Mouse (Mus musculus) lung, embryonic 14.5 days (tissue): ENCODE measurements around the gene Snx10. TPM values are rescaled to one million over a fixed set of nuclear protein-coding genes. Genes with fewer than 3 reads are reported as not detected.

Source experiments
- ATAC-seq: fragments of 200-750 bp; cut with Nextera tagmentation; 2 replicates; pipeline ENCODE4 v1.8.0; 2017; ENCODE audit warnings: mild to moderate bottlenecking, moderate TSS enrichment, moderate library complexity; ENCODE audit not compliant: insufficient read depth
- DNase-seq: peaks from one replicate; pipeline ENCODE4 v3.0.0-alpha.2; 2015
- H3K27ac ChIP-seq: fragments of 300-500 bp; sonication (generic); 2 replicates; pipeline ENCODE4 v1.5.1; 2014; ENCODE audit warnings: low read depth, mild to moderate bottlenecking, moderate library complexity
- H3K27me3 ChIP-seq: fragments of 300-500 bp; sonication (generic); 2 replicates; pipeline ENCODE4 v1.6.1; 2014; ENCODE audit warnings: low read length, control low read depth; ENCODE audit not compliant: insufficient read depth
- H3K36me3 ChIP-seq: fragments of 300-500 bp; sonication (generic); 2 replicates; pipeline ENCODE4 v1.6.1; 2014; ENCODE audit warnings: control low read depth; ENCODE audit not compliant: insufficient read depth
- H3K4me1 ChIP-seq: fragments of 300-500 bp; sonication (generic); 2 replicates; pipeline ENCODE4 v1.6.1; 2014; ENCODE audit warnings: antibody characterized with exemption, control low read depth; ENCODE audit not compliant: insufficient read depth
- H3K4me2 ChIP-seq: fragments of 300-500 bp; sonication (generic); 2 replicates; pipeline ENCODE4 v1.6.1; 2014; ENCODE audit warnings: mild to moderate bottlenecking
- H3K4me3 ChIP-seq: fragments of 300-500 bp; sonication (generic); 2 replicates; pipeline ENCODE4 v1.5.1; 2014; ENCODE audit warnings: low read depth, low read length
- H3K9ac ChIP-seq: fragments of 300-500 bp; sonication (generic); 2 replicates; pipeline ENCODE4 v1.6.1; 2014
- H3K9me3 ChIP-seq: fragments of 300-500 bp; sonication (generic); 2 replicates; pipeline ENCODE4 v1.6.1; 2016; ENCODE audit warnings: low read depth, low read length, control low read depth
- CTCF ChIP-seq: IDR thresholded peaks from 2 replicates; pipeline ENCODE4 v1.5.1; 2016; ENCODE audit warnings: antibody characterized with exemption, low read depth
- WGBS: fragments of 180-500 bp; shearing (Covaris S2); extraction: QIAGEN DNeasy Blood & Tissue Kit; methylation state at CpG from one replicate; pipeline ENCODE4 v1.1.7; 2014; 5-methylcytosine and 5-hydroxymethylcytosine counted together
- polyA plus RNA-seq: library from polyadenylated mRNA; unstranded; fragments of >200 nt; fragmentation: Nextera tagmentation; extraction: Ambion mirVana; gene quantifications from 2 replicates; pipeline ENCODE4 v1.2.1, GENCODE M21; 2014

Gene Snx10
- polyA plus RNA-seq, 1 experiment from 2014 or later, result 11.3 TPM

GRCm38 (mm10) chr6:51598058-51598457, 74.4 kb downstream of the Snx10 start:
- Histone ChIP-seq H3K4me2 (no peak overlapping the region), H3K27ac (no peak overlapping the region), H3K9ac (no peak overlapping the region), H3K36me3 (no peaks in the 10 kb centered on the region), H3K9me3 (no peaks in the 10 kb centered on the region), H3K4me1 (no peaks in the 10 kb centered on the region; the same call in 1 of the 2 replicates), H3K4me3 (no peak overlapping the region), H3K27me3 (no peaks in the 10 kb centered on the region)
- TF ChIP-seq CTCF, result no peak
- DNase-seq (no peak), ATAC-seq (no peak)
- 80% methylated on average over 7 of the region's 7 CpGs for WGBS

- H3K9ac ChIP-seq, result no peak overlapping the region
- H3K36me3 ChIP-seq, result no peaks in the 10 kb centered on the region
- ATAC-seq (no peak), DNase-seq (no peak)
- H3K4me2 ChIP-seq, result no peak overlapping the region
- WGBS, result 70% methylated on average over 9 of the region's 9 CpGs
- H3K27ac ChIP-seq, result no peak overlapping the region
- no peak for TF ChIP-seq CTCF
- H3K9me3 ChIP-seq, result no peaks in the 10 kb centered on the region
- no peaks in the 10 kb centered on the region for H3K27me3 ChIP-seq
- no peak overlapping the region for H3K4me3 ChIP-seq
- H3K4me1 ChIP-seq, result no peaks in the 10 kb centered on the region; the same call in 1 of the 2 replicates
Observed at GRCm38 (mm10) chr6:51600412-51600811, 76.7 kb downstream of the Snx10 start.

GRCm38 (mm10) chr6:51602341-51602740, 78.6 kb downstream of the Snx10 start:
- no peak overlapping the region for H3K27ac ChIP-seq
- TF ChIP-seq CTCF, result no peak
- H3K27me3 ChIP-seq, result no peaks in the 10 kb centered on the region
- H3K9me3 ChIP-seq, result no peaks in the 10 kb centered on the region
- no peak overlapping the region for H3K4me2 ChIP-seq
- no peak overlapping the region for H3K9ac ChIP-seq
- ATAC-seq (no peak), DNase-seq (no peak)
- 56% methylated on average over 1 of the region's 1 CpGs for WGBS
- no peaks in the 10 kb centered on the region for H3K4me1 ChIP-seq
- H3K36me3 ChIP-seq, result no peaks in the 10 kb centered on the region
- H3K4me3 ChIP-seq, result no peak overlapping the region

- TF ChIP-seq CTCF, result no peak
- H3K27me3 ChIP-seq, result no peaks in the 10 kb centered on the region
Observed at GRCm38 (mm10) chr6:51603691-51604090, 80.0 kb downstream of the Snx10 start.

GRCm38 (mm10) chr6:51606245-51606644, 82.5 kb downstream of the Snx10 start:
- H3K4me2 ChIP-seq, result no peak overlapping the region
- DNase-seq (no peak), ATAC-seq (no peak)
- WGBS, result 61% methylated on average over 4 of the region's 4 CpGs
- no peak overlapping the region for H3K27ac ChIP-seq
- no peak overlapping the region for H3K4me3 ChIP-seq
- H3K36me3 ChIP-seq, result no peaks in the 10 kb centered on the region
- H3K4me1 ChIP-seq, result no peaks in the 10 kb centered on the region
- no peaks in the 10 kb centered on the region for H3K9me3 ChIP-seq
- no peak overlapping the region for H3K9ac ChIP-seq
- H3K27me3 ChIP-seq, result no peaks in the 10 kb centered on the region
- no peak for TF ChIP-seq CTCF

More at GRCm38 (mm10) chr6:51603691-51604090, 80.0 kb downstream of the Snx10 start:
- no peak for DNase-seq
- ATAC-seq, result no peak
- no peak overlapping the region for H3K4me3 ChIP-seq
- no peak overlapping the region for H3K4me2 ChIP-seq
- H3K27ac ChIP-seq, result no peak overlapping the region
- no peaks in the 10 kb centered on the region for H3K36me3 ChIP-seq
- WGBS, result 87% methylated on average over 10 of the region's 10 CpGs
- H3K9ac ChIP-seq, result no peak overlapping the region
- no peaks in the 10 kb centered on the region for H3K4me1 ChIP-seq
- H3K9me3 ChIP-seq, result no peaks in the 10 kb centered on the region

- TF ChIP-seq CTCF, result no peak
- WGBS, result 20% methylated on average over 7 of the region's 7 CpGs
Observed at GRCm38 (mm10) chr6:51606803-51607202, 83.1 kb downstream of the Snx10 start.

GRCm38 (mm10) chr6:51611621-51612020, 87.9 kb downstream of the Snx10 start:
- Histone ChIP-seq H3K36me3 (no peaks in the 10 kb centered on the region), H3K9me3 (no peaks in the 10 kb centered on the region), H3K4me2 (no peak overlapping the region; the same call in 1 of the 2 replicates), H3K27ac (no peak overlapping the region), H3K4me3 (no peak overlapping the region), H3K9ac (no peak overlapping the region), H3K27me3 (no peaks in the 10 kb centered on the region), H3K4me1 (0 out of 2 replicates have a peak, but pooled peaks cover 3% of the 10 kb centered on the region)
- no peak for ATAC-seq
- DNase-seq, result no peak
- no peak for TF ChIP-seq CTCF
- 77% methylated on average over 4 of the region's 4 CpGs for WGBS

More at GRCm38 (mm10) chr6:51606803-51607202, 83.1 kb downstream of the Snx10 start:
- Histone ChIP-seq H3K9me3 (no peaks in the 10 kb centered on the region), H3K4me2 (no peak overlapping the region), H3K4me1 (no peaks in the 10 kb centered on the region), H3K4me3 (no peak overlapping the region), H3K9ac (no peak overlapping the region), H3K27me3 (no peaks in the 10 kb centered on the region), H3K27ac (no peak overlapping the region), H3K36me3 (no peaks in the 10 kb centered on the region)
- ATAC-seq (no peak), DNase-seq (no peak)
